Mouse (Mus musculus): Measurements from ENCODE around the gene Kcna3.

Kcna3 gene

GRCm38 (mm10) chr3:107065510-107066095, 29.6 kb downstream of the Kcna3 start:
- no peak for DNase-seq (ENCODE audit: low spot score)

GRCm38 (mm10) chr3:107066165-107066850, 30.3 kb downstream of the Kcna3 start:
- no peak for DNase-seq (ENCODE audit: low spot score)

GRCm38 (mm10) chr3:107067245-107067644, 31.3 kb downstream of the Kcna3 start:
- DNase-seq (ENCODE audit: low spot score): no peak

- no peak for DNase-seq (ENCODE audit: low spot score)
These were observed 37.9 kb downstream of the Kcna3 start for GRCm38 (mm10) chr3:107073863-107074262.

GRCm38 (mm10) chr3:107075705-107076104, 39.7 kb downstream of the Kcna3 start:
- no peak for DNase-seq (ENCODE audit: low spot score)

- DNase-seq (ENCODE audit: low spot score): no peak
These were observed 40.7 kb downstream of the Kcna3 start for GRCm38 (mm10) chr3:107076658-107077057.

GRCm38 (mm10) chr3:107077101-107077500, 41.1 kb downstream of the Kcna3 start:
- DNase-seq (ENCODE audit: low spot score): no peak

GRCm38 (mm10) chr3:107080803-107081202, 44.8 kb downstream of the Kcna3 start:
- no peak for DNase-seq (ENCODE audit: low spot score)

GRCm38 (mm10) chr3:107081227-107081626, 45.3 kb downstream of the Kcna3 start:
- no peak for DNase-seq (ENCODE audit: low spot score)

- DNase-seq (ENCODE audit: low spot score): no peak
These were observed 48.6 kb downstream of the Kcna3 start for GRCm38 (mm10) chr3:107084586-107084985.

GRCm38 (mm10) chr3:107087410-107087809, 51.4 kb downstream of the Kcna3 start:
- no peak for DNase-seq (ENCODE audit: low spot score)
